In genomic region chr11:46286803-46287202, GRCm38 (mm10) we compare ENCODE assay signal across 12 mouse cellular contexts. TPM values are rescaled to one million over a fixed set of nuclear protein-coding genes. Genes with fewer than 3 reads are reported as not detected.
A peak's percentile ranks its signal among the peaks of the same experiment; 100 is the strongest.
DNase-seq lines count a peak whose midpoint lies in the region; ATAC-seq and TF ChIP-seq lines count a peak whose summit lies in the region.
"Had no signal": no experiment of that assay in that cellular context is flagged by ENCODE, and none has a peak within 500 bp of the region (broad histone marks: within the 10 kb centered on the region; RNA-seq: fewer than 3 reads in every experiment).

No protein-coding gene starts in this region.

- 20% methylated on average over 6 of the region's 6 CpGs for WGBS in hindbrain, postnatal 0 days
- 33% methylated on average over 6 of the region's 6 CpGs for WGBS in hindbrain, embryonic 13.5 days

- no peak overlapping the region for H3K4me2 ChIP-seq in hindbrain, postnatal 0 days (ENCODE audit: low read depth, low read length)
- no peak overlapping the region for H3K4me2 ChIP-seq in hindbrain, embryonic 13.5 days
- H3K4me2 ChIP-seq: embryonic facial prominence, embryonic 15.5 days had no signal

- H3K27me3 ChIP-seq in hindbrain, postnatal 0 days (ENCODE audit: insufficient read depth, low read length), result no peaks in the 10 kb centered on the region
- no peaks in the 10 kb centered on the region for H3K27me3 ChIP-seq in hindbrain, embryonic 13.5 days
- H3K27me3 ChIP-seq in splenic B cell, adult 2 months (ENCODE audit: control insufficient read depth, insufficient read depth, low read length, poor library complexity, severe bottlenecking), result no peaks in the 10 kb centered on the region
- H3K27me3 ChIP-seq: embryonic facial prominence, embryonic 15.5 days had no signal

- peaks cover 37% of the 10 kb centered on the region for H3K36me3 ChIP-seq in hindbrain, postnatal 0 days (ENCODE audit: insufficient read depth, low read length)
- H3K36me3 ChIP-seq in hindbrain, embryonic 13.5 days, result peaks cover 69% of the 10 kb centered on the region
- peaks cover 39% of the 10 kb centered on the region for H3K36me3 ChIP-seq in splenic B cell, adult 2 months (ENCODE audit: control insufficient read depth, insufficient read depth, low read length, poor library complexity, severe bottlenecking)
- H3K36me3 ChIP-seq: embryonic facial prominence, embryonic 15.5 days had no signal

- peak; percentile 33 for DNase-seq in hindbrain, postnatal 0 days (ENCODE audit: low spot score)
- peak; percentile 40 to 45 for DNase-seq in spleen, adult 18-20 months
- no peak for DNase-seq in spleen, adult 12 weeks (ENCODE audit: low spot score)
- DNase-seq in kidney, adult 9 months, result peak; percentile 93
- peak; percentile 90 for DNase-seq in splenic B cell, adult 2 months (ENCODE audit: low read depth, low spot score)
- no peak for DNase-seq in thymus, postnatal 36 days
- DNase-seq in layer of hippocampus, postnatal 25 days (ENCODE audit: extremely low spot score in 1 of 2, low spot score in 1 of 2), result no peak
- DNase-seq: cerebellum, adult 11-12 months; heart, adult 2 months had no signal

- TF ChIP-seq CTCF in hindbrain, postnatal 0 days (IDR thresholded peaks at IDR 0.05; ENCODE audit: low read depth), result no peak

- H3K4me3 ChIP-seq in hindbrain, postnatal 0 days (ENCODE audit: low read length), result no peak overlapping the region
- no peak overlapping the region for H3K4me3 ChIP-seq in hindbrain, embryonic 13.5 days
- H3K4me3 ChIP-seq: embryonic facial prominence, embryonic 15.5 days; heart, adult 2 months had no signal

- no peaks in the 10 kb centered on the region for H3K9me3 ChIP-seq in hindbrain, postnatal 0 days (ENCODE audit: low read length)
- no peaks in the 10 kb centered on the region for H3K9me3 ChIP-seq in hindbrain, embryonic 13.5 days
- H3K9me3 ChIP-seq: embryonic facial prominence, embryonic 15.5 days had no signal

- ATAC-seq in hindbrain, postnatal 0 days, result no peak
- no peak for ATAC-seq in hindbrain, embryonic 13.5 days (ENCODE audit: low FRiP score)

- H3K27ac ChIP-seq in hindbrain, postnatal 0 days, result no peak overlapping the region
- H3K27ac ChIP-seq in hindbrain, embryonic 13.5 days, result no peak overlapping the region
- H3K27ac ChIP-seq: embryonic facial prominence, embryonic 15.5 days; heart, adult 2 months had no signal

- no peak overlapping the region for H3K9ac ChIP-seq in hindbrain, postnatal 0 days (replicated peaks; ENCODE audit: low read length)
- H3K9ac ChIP-seq in hindbrain, embryonic 13.5 days, result no peak overlapping the region
- H3K9ac ChIP-seq: embryonic facial prominence, embryonic 15.5 days had no signal

- H3K4me1 ChIP-seq in hindbrain, postnatal 0 days (ENCODE audit: insufficient read depth, low read length), result no peaks in the 10 kb centered on the region; the same call in 1 of the 2 replicates
- peaks cover 15% of the 10 kb centered on the region for H3K4me1 ChIP-seq in hindbrain, embryonic 13.5 days (replicated peaks)

RNA-seq across cellular contexts. Expression of gene Cyfip2, which starts 25.9 kb away (rescaled TPM):
- 136 and 162 TPM in 2 replicates for total RNA-seq in hindbrain, postnatal 0 days (2014; rRNA removed)
- polyA plus RNA-seq in hindbrain, postnatal 0 days (2015; fragmentation: Nextera tagmentation; extraction: Ambion mirVana), result 72.4 and 79.1 TPM in 2 replicates
- polyA plus RNA-seq in hindbrain, embryonic 13.5 days (2015; fragmentation: Nextera tagmentation; extraction: Ambion mirVana), result 74.9 and 83.6 TPM in 2 replicates
- total RNA-seq in layer of hippocampus, postnatal 25 days (2021), result 100 to 1,000 TPM; 483 to 493 TPM

RNA-seq across cellular contexts. Expression of gene Fndc9, which starts 51.5 kb away (rescaled TPM):
- total RNA-seq in hindbrain, postnatal 0 days (2014; rRNA removed), result 1.8 and 2.2 TPM in 2 replicates
- 3.8 and 5.0 TPM in 2 replicates for polyA plus RNA-seq in hindbrain, postnatal 0 days (2015; fragmentation: Nextera tagmentation; extraction: Ambion mirVana)
- polyA plus RNA-seq in hindbrain, embryonic 13.5 days (2015; fragmentation: Nextera tagmentation; extraction: Ambion mirVana), result 1.7 TPM in 2 replicates
- total RNA-seq in layer of hippocampus, postnatal 25 days (2021), result under 1 TPM; 0.71 to 0.77 TPM
- total RNA-seq: heart, adult 2 months had no signal
- polyA plus RNA-seq: heart, adult 2 months; liver, embryonic 16.5 days had no signal

Comparison
In these comparisons a context has a peak if more than half of its experiments do, and no peak if none do; other contexts are left out.
1. DNase-seq: peak in hindbrain, postnatal 0 days (single experiment), spleen, adult 18-20 months (2 of 2), kidney, adult 9 months (single experiment) and splenic B cell, adult 2 months (single experiment); none in spleen, adult 12 weeks (single experiment), thymus, postnatal 36 days (0 of 2) and layer of hippocampus, postnatal 25 days (0 of 2).